Mouse (Mus musculus): Measurements from ENCODE around the gene Atp13a3.

Gene Atp13a3

DNA sequence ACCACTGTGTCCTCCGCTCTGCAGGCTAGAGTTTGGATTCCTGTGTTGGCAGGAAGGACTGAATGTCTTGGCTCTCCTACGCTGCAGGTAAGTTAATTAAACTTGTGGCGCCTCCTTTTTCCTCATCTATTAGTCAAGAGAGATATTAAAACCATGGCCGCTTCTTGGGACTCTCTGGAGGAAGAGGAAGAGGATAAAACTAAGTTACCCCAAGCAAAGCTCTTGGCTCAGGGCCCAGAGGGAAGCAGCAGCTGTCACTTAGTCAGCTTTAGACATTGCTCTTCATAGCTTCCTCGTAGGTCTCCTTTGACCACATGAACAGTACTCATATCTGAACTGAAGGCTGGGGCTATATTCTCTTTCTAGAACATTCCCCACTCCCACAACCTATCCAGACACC, 10.5 kb upstream of the Atp13a3 start:
- intact Hi-C loops (cut with DNase I): no loop called here

DNA sequence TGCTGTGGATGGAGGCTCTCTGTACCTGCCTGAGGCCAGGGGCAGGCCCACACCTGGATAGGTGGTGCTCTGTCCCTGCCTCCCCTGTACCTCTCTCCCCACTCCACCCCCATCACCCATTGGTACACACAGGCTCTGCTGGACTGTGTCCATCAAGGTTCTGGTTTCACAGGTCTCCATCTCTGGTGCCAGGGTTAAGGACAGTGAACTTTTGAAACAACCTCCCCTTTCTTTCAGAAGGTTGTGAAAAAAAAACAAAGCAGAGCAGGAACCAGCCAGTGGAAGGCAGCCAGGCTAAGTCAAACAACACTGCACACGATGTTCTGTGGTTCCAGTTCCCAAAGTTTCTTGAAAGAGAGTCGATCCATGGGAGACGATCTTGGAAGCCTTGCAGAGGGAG, 6.9 kb upstream of the Atp13a3 start:
- intact Hi-C loops (cut with DNase I): no loop called here

DNA sequence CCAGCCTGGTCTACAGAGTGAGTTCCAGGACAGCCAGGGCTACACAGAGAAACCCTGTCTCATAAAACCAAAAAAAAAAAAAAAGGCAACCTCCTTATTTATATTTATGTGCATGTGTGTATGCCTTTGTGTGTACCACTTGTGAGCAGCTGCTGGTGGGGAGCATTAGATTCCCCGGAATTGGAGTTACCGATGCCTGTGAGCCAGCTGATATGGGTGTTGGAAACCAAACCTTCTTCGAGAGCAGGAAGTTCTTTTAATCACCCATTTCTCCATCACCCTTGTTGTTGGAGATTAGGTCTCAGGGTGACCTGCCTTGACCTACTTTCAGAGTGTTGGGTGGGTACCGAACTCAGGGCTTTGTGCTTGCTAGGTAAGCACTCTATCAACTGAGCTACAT, 5.1 kb upstream of the Atp13a3 start:
- intact Hi-C loops (cut with DNase I): no loop called here

DNA sequence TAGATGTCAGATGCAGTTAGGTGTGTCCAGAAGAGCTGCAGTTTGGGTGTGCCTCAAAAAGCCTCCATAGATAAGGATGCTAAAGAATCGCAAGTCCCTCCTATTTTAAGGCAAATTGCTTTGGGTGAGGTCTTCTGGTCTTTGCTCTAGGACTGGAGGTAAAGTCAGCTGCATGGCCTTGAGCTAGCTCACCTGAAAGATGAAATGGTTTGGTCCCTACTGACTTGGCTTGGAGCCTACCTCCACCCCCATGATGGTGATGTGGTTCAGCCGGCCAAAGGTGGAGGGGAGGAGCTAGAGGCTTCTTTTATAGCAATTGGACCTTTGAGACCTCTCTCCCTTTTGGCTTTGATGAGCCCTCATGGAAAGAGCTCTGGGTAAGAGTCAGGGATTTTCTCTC, 1.7 kb upstream of the Atp13a3 start:
- intact Hi-C loops (cut with DNase I): no loop called here

DNA sequence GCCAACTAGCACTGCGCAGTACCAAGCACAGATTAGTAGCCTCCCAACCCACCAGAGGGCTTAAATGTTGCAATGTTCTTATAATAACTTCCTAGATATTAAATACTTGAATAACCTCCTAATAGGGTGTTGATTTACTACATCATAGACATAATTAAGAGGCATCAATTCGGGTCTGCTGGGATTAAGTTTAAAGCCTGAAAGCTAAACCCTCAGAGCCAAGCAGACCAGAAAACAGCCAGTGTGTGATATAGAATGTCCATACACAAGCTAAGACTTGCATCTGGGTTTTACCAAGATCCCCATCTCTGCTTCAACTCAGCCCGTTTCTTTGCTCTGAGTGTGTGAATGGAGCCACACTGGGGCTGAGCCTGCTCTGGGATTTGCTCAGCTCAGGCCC, 2.2 kb downstream of the Atp13a3 start:
- intact Hi-C loops (cut with DNase I): no loop called here

DNA sequence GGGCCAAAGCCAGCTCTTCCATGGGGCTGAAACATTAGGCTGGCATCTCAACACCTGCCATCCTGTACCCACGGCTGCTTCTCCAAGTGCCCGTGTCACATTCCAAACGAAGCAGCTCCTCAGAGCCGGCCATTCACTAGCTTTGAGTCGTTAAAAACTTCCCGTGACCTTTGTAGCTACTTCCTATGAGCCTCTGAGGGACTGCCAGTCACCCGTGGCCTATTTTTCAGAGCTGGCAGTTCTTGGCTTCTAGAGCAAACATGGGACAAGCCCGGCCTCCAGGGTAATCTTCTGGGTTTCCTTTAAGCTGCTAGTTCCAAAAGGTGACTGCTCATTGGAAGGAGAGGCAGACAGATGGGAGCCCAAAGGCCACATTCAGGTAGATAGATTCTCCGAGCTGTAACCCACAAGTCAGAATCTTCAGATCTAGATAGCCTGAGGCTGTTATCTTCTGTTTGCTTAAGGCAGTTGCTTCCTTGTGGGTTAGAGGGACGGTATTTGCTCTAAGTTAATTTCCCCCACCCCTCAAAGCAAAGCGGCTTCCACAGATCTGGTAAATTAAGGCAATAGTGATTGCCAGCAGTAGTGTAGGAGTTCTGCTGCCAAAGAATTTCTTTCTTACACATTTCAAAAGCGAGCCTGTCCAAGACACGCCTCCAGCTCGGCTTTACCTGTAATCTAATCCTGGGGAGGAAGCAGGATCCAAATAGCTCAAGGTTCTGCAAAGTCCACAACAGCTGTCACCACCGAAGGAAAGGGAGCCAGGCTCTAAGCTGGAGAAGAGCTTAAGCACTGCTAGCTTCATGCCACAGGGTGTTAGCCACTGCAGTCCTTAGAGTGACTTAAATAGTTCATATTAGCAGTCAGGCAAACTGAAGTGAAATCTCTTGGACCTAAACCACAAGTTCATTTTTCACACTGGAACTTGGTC, 8.4 kb downstream of the Atp13a3 start:
- intact Hi-C loops (cut with DNase I): no loop called here

DNA sequence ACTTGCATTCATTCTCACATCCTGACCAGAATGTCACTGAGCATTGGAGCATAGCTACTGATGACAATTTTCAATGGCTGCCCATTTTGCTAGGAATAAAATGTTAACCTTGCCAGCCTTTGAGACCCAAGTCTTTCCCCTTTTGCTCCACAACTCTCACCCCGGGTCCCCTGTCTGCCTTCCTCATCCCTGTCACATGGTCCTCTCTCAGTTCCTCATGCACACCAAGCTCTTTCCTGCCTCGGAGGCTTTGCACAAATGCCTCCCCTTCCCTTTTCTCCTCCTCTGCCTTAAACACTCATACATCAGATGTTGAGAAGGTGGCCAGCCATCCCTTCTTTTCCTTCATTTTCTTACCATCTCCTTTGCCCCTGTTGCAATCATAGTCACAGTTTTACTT, 10.6 kb downstream of the Atp13a3 start:
- intact Hi-C loops (cut with DNase I): no loop called here

DNA sequence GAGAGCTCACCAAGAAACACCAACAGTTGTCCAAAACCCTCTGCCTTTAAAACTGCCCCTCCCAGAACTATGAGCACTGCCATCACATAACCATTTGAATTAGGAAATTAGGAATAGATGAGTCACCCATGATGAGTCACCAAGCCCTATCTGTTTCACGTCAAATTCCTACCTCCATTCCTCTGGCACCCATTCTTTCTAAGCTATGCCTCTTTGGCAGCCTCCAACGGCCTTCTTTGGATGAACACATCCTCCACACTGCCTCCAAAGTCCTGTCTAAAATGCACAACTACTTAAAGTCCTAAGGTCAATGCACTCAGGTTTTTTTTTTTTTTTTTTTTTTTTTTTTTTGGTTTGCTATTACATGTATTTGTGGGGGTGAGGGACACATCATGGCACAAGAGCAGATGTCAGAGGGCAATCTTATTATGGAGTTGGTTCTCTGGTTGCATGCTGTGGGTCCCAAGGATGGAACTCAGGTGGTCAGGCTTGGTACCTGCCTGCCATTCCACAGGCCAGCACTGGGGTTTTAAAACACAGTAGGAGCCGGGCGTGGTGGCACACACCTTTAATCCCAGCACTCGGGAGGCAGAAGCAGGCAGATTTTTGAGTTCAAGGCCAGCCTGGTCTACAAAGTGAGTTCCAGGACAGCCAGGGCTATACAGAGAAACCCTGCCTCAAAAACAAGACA, 15.0 kb downstream of the Atp13a3 start:
- intact Hi-C loops (cut with DNase I): no loop called here

DNA sequence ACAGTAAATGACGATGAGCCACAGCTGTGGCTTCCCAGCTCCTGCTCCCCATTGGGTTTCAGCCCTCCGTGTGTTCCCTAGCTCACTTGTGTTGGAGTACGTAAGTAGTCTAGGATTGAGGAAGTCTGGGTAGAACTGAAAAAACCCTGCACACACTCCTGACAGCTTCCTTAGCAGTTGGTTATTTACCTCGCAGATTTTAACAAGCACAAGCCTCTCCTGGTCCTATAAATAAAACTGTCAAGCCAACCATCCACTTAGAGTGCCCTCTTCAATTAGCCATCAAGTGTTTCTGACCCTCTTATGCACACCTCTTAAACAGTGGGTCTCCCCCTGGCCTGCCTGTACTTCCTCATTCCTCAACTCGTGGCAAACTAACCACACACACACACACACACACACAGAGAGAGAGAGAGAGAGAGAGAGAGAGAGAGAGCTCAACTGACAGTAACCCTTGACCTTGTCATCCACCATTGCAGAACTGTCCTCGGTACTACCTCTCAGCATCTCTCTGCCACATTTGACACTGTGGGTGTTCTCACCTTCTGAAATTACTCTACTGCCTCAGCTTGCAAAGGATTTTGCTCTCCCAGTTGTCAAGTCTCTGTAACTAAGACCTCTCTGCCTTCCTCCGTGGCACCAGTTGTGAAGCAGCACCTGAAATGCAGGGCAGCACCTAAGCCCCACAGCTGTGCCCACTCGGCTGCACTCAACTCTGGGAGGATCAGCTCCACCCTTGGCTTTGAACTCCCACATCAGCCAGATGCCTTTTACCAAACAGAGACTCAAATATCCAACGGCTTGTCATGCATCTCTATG, 15.7 kb downstream of the Atp13a3 start:
- intact Hi-C loops (cut with DNase I): loop anchor here (5.0 kb wide), 1 partner anchor 37 kb away; no protein-coding TSS in a partner anchor

DNA sequence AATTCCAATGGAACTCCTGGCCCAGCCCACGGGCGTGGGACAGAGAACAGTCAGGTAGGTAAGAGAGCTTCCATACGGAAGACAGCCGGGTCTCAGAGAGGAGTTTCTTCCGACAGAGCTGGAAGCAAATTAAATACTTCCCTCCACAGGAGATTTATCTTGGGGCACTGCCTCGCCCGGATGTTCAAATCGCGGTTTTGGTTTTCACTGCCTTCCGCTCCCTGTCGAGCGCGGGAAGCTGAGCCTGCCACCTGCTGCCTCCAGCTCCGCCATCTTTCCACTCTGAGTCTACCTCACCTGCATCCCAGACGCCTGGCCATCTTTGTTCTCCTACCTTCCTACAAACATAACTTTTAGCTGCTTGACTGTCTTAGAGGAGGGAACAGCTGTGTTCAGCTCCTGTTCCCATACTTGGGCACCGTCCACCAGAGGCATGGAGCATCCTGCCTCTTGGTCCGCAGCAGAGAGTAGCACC, 16.5 kb downstream of the Atp13a3 start:
- intact Hi-C loops (cut with DNase I): loop anchor here (5.0 kb wide), 1 partner anchor 38 kb away; no protein-coding TSS in a partner anchor

DNA sequence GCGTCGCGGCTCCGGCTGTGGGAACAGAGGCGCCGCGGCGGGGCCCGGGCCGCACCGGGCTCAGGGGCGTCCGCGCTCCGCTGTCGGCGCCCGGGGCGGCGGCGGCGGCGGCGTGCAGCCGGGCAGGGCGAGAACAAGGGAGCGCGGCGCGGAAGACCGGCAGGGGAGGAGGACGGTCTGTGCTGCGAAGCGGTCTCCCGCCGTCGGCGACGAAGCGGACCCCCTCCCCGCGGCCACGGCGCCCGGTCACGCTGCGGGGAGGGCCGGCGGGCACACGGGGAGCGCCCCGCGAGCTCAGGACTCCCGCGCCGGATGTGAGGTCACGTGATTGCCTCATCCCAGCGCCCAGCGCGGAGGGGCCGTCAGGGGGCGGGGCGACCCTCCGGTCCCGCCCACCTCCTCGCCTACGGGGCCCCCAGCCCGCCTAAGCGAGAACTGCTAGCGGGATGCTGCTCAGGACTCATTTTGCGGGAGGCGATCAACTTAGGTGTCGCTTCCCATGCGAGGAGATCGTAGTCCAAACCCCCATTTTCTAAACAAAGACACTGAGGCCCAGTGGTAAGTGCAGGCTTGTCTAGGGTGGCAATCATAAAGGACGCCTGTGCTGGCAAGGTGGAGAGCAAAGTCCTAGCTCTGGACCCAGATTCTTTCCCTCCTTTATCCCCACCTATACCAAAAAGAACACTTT, 17.1 kb downstream of the Atp13a3 start:
- intact Hi-C loops (cut with DNase I): loop anchor here (5.0 kb wide), 1 partner anchor 39 kb away; no protein-coding TSS in a partner anchor

DNA sequence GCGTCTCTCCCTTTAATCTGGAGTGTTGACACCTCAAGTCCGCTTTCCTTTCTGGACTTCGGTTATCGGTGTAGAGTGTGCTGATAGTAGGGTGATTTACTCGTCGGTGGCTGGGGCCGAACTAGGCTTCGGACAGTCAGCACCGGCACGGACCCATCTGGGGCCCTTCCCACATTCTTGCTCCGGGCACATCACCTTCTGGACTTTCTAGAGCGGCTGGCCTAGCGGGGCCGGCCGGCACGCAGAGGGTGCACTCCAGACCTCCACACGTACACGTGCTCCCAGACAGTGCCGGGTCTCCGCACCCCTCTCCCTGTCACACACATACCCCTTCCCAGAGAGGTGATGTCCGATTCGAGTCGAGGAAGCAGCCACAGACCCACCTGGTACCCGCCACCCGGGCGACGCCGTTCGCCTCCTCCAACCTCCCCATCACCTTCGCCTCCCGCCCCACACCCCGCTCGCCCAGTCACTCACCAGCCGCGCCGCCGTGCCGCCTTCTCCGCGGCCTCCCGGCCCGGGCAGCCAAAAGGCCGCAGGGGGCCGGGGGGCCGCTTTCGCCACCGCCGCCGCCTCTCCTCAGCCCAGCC, 17.8 kb downstream of the Atp13a3 start:
- intact Hi-C loops (cut with DNase I): loop anchor here (5.0 kb wide), 1 partner anchor 39 kb away; no protein-coding TSS in a partner anchor

DNA sequence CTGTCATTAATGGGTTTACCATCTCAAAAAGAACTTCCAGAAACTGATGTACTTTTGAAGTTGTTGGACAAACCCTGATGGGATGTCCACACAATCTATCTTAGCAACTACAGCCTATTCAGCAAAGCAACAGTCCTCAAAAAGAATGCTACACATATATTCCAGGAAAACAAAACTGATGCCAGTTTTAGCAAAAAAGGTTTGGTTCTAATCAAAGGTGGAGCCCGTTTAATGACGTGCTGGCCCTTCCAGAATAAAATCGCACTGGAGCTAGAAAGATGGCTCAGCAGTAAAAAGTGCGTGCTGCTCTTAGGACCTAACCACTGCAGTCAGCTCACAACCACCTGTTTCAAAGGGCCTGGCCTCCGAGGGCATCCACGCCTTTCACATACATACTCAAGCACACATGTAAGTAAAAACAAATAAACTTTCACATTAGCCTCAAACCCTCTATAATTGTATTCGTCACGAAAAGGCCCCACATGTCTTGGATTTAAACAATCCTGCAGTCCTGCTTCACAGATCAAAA, 18.8 kb downstream of the Atp13a3 start:
- intact Hi-C loops (cut with DNase I): loop anchor here (5.0 kb wide), 1 partner anchor 40 kb away; no protein-coding TSS in a partner anchor

DNA sequence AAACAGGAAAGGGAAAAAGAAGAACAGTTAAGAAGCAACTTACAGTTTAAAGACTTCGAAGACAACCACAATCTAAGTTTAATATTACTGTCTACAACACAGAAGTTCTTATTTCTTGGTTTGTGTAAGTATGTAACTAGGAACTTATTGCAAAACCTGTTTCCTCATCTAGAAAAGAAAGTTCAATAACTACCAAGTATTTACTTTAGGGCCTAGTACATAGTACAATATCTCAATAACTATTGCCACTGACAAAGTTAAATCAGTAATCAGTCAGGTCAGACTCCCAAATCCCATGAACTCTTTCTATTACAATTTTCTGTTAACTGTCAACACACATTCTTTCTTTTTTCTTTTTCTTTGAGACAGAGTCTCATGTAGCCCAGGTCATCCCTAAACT, 20.2 kb downstream of the Atp13a3 start:
- intact Hi-C loops (cut with DNase I): loop anchor here (5.0 kb wide), 1 partner anchor 42 kb away; no protein-coding TSS in a partner anchor

DNA sequence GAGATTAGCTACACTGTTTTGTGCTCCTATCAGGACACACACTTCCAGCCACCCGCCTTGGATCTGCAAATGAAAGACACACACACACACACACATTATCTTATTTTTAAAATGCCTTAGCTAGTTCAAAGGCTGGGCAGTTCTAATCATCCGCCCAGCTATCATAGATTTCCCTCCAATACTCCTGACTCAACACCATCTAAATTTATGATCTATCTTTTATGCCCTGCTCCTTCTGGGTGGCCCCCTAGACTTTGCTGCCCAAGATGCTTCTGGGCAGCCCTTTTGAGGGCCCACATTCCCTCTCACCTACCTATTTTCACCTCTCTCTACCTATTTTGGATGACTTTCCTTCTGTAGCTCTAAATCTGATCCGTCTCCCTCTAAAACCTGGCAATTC, 29.5 kb downstream of the Atp13a3 start:
- intact Hi-C loops (cut with DNase I): no loop called here

DNA sequence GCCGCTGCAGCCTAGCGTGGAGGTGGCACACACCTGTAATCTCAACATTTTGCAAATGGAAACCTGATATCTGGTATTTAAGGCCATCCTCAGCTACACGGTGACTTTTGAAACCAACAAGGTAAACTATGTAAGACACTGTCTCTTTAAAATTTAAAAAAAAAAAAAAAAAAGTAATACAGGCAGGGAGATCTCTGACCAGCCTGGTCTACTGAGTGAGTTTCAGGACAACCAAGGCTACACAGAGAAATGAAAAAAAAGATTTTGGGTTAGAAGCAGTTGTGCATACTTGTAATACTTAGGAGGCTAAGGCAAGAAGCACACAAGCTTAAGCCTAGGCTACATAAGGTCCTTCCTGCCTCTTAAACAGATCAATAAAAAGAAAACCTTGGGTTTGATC, 30.8 kb downstream of the Atp13a3 start:
- intact Hi-C loops (cut with DNase I): loop anchor here (1.0 to 5.0 kb wide), 2 partner anchors 129 to 147 kb away; no protein-coding TSS in a partner anchor

DNA sequence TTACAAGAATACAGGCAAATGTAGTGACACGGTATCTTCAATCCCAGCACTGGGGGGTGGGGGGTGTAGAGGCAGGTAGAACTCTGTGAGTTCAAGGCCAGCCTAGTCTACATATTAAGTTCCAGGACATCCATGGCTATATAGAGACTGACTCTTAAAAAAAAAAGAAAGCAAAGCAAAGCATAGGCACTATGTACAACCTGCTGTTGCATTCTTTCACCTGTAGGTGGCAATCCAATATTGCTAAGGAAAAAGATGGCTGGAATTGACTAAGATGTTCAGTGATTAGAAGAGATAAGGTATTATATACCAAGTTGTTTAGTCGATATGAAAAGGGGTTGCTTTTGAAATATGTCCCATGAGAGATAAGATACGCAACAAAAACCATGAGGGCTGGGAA, 31.5 kb downstream of the Atp13a3 start:
- intact Hi-C loops (cut with DNase I): loop anchor here (1.0 to 5.0 kb wide), 2 partner anchors 130 to 148 kb away; no protein-coding TSS in a partner anchor

DNA sequence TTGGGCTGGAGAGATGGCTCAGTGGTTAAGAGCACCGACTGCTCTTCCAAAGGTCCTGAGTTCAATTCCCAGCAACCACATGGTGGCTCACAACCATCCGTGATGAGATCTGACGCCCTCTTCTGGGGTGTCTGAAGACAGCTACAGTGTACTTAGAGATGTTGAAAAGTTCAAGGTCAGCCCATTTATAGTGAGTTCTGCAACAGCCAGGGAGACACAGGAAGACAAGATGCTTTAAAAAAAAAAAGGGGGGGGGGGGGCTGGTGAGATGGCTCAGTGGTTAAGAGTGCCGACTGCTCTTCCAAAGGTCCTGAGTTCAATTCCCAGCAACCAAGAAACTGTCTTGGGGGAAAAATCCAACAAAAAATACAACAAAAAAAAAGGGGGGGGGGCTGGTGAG, 32.5 kb downstream of the Atp13a3 start:
- intact Hi-C loops (cut with DNase I): loop anchor here (5.0 kb wide), 1 partner anchor 149 kb away; no protein-coding TSS in a partner anchor

DNA sequence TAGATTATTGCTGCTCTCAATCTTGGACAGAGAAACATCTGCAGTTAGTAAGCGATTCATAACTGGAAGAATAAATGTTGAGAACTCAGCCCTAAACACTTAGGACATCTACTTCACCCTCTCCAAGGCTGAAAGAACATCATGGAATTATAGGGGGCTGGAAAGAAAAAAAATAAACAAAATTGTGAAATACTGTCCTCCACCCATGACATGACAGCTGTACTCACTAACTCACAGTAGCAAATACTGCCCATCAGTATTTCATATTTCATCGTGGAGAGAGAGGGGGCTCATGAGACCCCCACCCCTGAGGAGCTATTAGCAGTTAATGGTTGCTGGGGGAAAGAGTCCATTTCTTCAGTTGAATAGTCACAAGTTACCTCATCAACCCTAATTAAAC, 38.4 kb downstream of the Atp13a3 start:
- intact Hi-C loops (cut with DNase I): no loop called here

DNA sequence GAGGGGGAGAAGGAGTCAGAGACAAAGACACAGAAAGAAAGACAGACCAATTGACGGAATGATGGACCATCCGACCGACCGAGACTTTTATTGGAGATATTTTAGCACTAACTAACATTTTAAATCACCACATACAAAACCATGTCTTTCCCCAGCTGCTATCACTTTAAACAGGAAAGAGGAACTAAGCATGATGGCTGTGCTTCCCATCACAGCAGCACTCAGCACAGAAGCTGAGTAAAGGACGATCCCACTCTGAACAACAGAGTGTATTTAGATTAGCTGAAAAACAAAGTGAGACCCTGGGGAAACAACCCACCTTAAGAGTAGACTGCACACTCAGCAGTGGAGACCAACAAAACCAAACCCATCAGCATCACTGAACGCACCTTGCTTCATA, 41.2 kb downstream of the Atp13a3 start:
- intact Hi-C loops (cut with DNase I): no loop called here
